Mouse (Mus musculus): Measurements from ENCODE around the gene Dock10.

The Dock10 gene

DNA sequence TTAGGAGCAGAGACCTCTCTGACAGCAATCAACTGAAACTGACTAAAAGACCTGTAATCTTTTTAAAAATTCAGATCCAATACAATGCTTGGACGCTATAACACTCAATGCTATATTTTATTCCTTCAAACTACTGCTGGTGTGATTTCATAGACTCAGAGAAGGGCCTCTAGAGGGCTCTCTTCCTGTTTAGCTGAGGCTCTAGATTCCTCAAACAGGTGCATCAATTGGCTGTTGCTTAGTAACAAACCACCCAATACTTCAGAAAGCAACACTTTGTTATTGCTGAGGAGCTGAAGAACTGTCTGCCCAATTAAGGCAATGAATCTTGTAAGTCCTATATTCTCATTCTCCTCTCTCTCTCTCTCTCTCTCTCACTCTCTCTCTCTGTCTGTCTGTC is 30.1 kb downstream of the Dock10 start:
- peak; percentile 60 for DNase-seq (ENCODE audit: low read depth, low spot score)

DNA sequence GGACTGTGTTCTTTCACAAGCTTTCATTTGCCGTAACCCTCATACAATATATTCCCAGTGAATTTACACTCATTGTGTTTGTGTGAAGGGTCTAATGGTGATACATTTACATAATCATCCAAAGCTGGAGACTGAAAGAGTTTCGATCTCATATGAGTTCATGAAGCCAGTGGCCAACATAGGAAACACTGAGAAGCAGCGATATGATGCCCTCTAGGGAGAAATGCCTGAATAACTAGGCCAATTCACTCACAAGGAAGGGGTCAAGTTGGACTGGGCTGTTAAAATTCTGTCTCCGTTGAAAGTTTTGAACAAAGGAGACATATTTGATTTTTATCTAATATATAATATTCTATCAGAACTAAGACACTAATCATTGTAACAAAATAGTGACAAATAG is 30.9 kb downstream of the Dock10 start:
- no peak for DNase-seq (ENCODE audit: low read depth, low spot score)

DNA sequence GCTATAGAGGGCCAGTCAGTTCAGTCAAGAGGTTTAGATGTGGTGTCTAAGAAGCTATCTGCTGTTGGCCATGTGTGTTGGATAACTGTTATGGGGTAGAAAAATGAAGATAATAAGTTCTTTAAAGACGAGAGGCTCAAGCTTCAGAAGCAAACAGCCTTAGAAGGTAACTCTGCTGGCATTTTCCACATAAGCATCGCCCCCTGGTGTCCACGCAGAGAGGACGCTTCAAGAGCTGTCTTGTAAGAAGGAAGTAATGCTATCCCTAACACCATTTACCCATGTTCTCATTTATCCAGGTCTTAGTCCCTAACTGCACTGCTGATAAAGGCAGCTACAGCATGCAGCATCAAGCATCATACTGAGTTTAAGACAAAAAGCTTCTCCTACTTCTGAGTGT is 35.7 kb downstream of the Dock10 start:
- peak; percentile 82 for DNase-seq (ENCODE audit: low read depth, low spot score)

DNA sequence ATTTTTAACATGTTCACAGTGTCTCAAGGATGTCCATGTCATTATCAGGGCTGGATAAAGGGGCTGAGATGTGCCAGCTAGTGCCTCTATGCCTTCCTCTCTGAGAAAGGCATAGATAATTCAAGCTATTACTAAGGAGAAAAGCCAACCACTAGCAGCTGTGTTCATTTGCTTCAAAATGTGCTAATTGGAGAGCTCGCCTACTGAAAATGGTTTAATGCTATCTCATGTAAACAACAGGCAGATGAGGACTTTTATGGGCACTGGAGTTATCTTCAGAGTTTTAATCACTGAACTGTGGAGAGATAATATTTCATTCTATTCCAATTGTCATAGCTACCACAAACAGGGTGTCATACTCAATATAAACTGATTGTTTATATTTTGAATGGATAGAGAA is 36.3 kb downstream of the Dock10 start:
- peak; percentile 24 for DNase-seq (ENCODE audit: low read depth, low spot score)

DNA sequence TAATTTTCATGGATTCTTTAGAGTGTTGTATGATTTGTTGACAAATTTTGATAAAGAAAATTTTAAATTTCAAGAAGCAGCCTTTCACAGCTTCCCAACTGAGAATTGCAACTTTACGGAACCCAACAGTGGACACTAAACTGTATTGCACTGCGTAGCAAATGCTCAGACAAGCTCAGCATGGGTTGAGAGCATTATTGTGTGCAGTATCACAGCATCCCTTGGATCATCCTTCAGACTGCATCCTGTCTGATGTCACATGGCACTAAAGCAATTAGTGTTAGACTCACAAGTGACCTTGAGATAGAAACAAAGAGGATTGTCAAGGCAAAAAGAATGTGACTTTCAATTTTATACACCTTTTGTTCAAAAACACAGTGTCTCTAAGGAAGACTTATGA is 37.1 kb downstream of the Dock10 start:
- DNase-seq (ENCODE audit: low read depth, low spot score) = no peak

DNA sequence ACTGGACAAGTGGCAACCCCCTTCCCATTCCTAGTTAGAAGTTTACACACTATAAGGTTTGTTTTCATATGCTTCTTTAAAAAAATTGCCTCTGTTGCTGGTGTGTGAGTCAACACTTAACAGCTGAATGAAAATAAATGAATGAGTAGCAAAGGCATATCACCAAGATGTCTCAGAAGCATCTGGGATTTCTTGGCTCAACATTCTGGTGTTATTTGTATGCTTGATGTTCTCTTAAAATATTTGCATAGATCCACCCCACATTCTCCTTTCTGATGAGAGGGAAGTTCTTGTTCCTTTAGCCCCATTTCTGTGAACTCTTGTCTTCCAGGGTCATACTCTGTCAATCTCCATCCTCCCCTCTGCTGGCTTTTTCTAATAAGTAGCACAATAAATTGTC is 38.2 kb downstream of the Dock10 start:
- DNase-seq (ENCODE audit: low read depth, low spot score) = peak; percentile 49

DNA sequence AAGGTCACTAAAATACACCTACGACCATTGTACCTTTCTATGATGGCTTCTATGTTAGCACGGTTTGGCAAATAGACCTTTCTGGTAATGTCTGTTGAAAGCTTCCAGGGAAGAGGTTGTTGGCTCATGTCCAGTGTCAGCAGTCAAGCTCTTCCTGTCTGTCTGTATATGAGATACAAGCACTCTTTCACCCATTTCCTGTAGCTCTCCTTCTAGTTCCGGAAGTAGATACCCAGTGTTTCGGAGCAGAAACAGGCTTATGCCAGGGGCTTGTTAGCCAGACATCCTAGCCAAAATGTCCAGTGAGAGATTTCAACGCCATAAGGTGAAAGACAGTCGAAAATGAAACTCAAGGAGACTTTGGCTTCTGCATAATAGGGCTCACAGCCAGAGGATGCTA is 38.9 kb downstream of the Dock10 start:
- DNase-seq (ENCODE audit: low read depth, low spot score) = no peak

DNA sequence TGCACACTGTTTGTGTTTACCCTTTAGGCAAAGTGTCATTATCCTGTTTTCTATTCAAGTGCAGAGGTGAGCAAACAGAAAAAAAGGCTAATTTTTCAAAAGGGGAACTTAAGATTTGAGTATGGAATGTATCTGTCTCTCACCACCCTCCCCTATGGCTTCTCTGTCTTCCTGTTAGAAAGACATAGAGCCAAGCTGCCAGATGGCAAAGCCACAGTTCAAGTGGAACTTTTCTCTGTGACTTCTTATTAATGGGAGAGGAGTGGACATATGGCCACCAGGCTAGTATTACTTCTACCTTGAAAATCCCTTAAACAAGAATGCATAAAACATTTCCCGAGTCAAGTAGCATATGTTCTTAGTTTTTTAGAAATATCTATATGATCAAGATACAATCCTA is 39.7 kb downstream of the Dock10 start:
- no peak for DNase-seq (ENCODE audit: low read depth, low spot score)

DNA sequence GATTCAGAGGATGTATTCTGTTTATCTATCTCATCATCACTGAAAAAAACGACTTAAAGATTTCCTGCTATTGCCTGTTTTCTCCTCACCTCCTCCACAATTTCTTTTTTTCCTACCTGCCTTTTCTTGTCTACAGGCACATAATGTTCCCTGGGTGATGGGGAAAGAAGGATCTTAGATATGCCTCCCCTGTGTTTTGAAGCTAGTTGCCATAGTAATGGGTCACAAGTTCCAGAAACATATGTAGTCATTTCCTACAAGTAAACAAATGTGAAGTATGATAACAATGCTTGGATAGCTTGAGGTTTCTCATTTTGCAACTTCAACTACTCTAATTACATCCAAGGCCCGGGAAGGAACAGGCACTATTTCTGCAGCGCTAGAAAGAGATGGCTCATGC is 42.4 kb downstream of the Dock10 start:
- peak; percentile 43 for DNase-seq (ENCODE audit: low read depth, low spot score)

DNA sequence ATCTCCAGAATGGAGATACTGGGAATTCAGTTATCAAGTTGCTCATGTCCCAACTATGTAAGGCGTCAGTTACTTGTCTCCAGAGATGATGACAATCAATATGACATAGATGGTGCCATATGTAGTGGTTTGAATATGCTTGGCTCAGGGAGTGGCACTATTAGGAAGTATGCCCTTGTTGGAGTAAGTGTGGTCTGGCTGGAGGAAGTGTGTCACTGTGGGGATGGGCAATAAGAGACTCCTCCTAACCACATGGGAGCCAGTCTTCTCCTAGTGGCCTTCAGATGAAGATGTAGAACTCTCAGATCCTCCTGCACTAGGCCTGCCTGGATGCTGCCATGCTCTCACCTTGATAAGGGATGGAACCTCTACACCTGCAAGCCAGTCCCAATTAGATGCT is 44.4 kb downstream of the Dock10 start:
- no peak for DNase-seq (ENCODE audit: low read depth, low spot score)

DNA sequence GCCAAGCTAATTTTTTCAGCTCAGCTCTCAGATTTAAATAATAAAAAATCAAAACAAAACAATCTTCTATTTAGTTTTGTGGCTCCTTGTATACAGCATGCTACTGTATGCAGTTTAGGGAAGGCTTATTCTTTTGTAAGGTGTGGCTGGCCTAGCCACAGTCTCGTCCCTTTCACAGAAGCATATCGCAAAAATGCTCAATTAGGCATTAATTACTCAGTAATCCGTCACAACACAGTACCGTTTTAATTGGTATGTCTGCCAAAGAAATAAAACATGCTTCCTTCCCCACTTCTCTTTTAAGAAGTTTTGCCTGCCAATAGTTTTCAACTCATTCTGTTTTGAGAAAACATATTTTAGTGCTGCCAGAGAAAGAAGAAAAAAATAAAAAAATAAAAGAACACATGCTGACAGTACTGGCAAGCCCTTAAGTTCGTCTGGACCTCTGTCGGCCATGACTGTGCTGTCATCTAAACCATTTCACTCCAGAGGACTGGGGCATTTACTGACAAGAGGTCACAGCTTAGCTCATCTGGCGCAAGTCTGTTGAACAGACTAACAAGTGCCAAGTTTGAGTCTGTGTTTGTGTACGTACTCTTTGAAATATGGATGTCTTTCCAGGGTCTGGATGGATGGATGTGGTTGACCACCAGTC is 47.6 kb downstream of the Dock10 start:
- DNase-seq (ENCODE audit: low read depth, low spot score) = no peak

DNA sequence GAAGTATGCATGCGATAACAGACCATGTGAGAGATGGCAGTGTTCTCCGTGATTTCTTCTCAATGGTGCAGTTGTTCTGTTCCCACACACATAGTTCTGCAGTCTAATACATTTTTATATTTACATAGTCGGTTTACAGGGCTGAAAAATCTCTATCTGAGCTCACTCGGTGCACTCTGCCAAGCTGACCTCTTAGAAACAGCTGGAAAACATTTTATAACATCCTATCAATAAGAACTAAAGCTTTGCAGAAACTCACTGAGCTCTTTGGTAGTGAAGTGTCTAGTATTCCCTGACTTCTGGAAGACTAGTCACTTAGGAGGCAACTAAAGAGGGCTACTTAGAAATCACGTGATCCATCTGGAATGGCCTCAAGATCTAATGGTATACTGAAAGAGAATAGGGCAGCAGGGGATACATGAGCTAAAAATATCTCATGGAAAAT is 48.2 kb downstream of the Dock10 start:
- DNase-seq (ENCODE audit: low read depth, low spot score) = peak; percentile 23

DNA sequence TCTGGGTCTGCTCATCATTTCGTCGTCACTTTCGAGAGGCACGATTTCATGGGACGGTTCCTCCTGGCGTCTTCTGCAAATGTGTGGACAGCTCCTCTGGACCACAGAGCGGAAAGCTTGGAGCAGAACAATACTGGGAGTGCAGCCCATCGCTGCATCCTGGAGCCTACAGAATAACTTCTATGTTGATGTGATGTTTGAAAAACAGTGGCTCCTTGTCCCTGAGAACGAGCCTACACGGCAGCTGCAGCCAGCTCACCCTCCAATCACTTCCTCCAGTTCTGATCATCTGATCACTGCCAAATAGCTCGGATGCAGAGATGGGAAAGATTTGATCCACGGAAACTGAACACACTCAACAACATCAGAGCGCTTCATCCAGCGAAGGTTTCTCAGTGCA is 49.0 kb downstream of the Dock10 start:
- DNase-seq (ENCODE audit: low read depth, low spot score) = peak; percentile 83

DNA sequence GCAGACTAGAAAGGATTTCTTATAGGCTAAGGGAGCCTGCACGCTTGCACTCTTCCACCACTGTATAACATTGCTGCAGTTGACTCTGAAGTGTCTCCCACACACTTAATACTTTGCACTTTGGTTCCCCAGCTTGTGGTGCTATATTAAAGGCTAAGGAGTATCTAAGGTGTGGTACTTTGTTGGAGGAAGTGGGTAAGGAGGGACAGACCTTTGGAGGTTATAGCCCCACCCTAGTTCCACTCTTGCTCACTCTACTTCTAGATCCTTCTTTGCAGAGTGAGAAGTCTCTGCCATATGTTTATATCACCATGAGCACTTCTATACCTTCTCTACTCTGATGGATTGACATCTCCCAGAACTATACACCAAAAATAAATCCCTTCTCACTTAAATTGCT is 55.0 kb downstream of the Dock10 start:
- no peak for DNase-seq (ENCODE audit: low read depth, low spot score)

DNA sequence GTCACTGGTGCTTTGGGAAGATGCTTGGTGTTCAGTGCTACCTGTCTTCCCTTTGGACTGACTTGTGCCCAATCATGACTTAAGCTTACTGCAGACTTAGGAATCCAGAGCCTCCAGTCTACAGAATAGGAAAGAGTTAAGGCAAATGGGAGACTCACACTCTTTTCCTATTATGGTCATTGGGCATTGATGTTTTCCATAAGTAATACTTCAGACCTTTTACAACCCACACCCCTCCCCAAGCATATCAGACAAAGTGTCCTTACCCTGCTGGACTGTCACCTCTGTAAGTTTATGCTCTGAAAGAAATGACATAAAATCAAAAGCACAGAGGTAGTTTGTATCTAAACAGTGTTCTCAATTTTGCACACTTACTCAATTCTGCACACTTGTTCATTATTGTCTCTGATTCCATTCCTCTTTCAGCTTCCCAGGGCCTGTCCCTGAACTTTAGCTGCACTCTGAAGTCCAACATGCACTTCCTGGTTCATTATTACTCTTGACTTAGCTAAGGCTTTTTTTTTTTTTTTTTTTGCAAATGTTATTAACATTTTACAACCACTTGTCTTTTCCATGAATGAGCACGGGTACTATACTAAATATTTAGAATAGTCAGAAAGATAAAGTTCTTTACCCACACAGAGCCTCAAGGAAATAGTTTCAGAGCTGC is 82.2 kb downstream of the Dock10 start:
- DNase-seq (ENCODE audit: low read depth, low spot score) = no peak

DNA sequence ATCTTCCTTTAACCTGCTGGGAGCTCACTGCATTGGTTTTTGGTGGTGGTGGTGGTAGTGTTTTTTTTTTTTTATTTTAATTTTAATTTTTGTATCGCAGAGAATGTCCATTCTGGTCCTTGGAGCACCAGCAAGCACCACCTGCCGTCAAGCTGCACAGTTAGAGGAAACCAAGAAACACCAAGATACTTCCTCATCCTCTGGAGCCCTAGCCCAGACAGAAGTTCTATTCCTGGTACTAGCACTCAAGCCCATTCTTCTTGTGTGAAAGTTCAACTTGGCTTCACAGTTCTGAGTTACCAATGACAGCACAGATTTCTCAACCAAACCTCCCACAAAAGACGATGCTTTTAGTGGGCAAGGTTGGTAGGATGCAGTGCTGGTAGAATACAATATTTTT is 86.6 kb downstream of the Dock10 start:
- DNase-seq (ENCODE audit: low read depth, low spot score) = peak; percentile 20

DNA sequence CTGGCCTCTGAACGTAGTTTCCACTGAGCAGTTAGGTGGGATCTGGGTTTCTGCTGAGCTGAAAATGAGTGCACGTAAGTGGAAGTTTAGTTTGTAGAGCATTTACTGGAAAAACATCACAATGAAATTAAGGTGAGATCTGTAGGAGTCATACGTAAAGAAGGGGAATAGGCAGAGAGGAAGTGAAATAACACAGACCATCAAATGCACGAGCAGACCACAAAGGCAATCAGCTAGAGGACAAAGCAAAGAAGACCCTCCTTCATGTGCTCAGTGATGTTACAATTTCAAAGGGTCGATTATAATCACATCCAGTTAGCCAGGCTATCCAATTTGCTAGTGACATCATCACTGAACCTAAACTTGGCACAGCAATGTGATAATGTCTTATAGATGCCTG is 87.3 kb downstream of the Dock10 start:
- DNase-seq (ENCODE audit: low read depth, low spot score) = no peak

DNA sequence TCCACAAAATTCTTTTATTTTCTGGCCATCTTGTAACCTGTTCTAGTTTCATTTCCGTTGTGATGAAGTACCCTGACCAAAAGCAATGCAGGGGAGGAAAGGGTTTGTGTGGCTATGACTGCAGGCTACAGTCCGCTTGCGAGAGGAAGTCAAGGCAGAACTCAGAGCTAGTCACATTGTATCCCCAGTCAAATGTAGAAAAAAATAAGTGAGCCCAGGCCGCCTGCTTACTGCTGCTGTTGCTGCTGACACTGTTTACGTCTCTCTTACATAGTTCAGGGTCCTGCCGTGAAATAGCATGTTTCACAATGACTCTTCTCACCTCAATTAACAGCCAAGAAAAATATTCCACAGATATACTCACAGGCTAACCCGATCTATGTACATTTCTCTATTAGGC is 87.9 kb downstream of the Dock10 start:
- DNase-seq (ENCODE audit: low read depth, low spot score) = no peak

DNA sequence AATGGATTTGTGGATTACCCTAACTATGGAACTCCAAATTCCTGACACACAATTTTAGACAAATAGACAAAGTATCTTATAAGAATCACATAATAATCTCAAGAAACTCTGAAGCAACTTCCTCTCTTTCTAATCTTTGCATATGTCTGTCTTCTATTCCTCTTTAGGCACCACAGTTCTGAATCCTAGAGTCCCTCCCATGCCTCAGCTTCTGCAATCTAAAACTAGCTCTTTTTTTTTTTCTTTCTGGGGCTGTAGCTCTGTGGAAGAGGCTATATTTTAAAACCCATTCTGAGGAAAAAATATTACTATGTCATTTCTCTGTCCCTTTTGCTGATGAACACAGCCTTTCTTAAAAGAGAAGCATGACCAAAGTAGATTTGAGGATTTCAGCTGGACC is 92.6 kb downstream of the Dock10 start:
- no peak for DNase-seq (ENCODE audit: low read depth, low spot score)

DNA sequence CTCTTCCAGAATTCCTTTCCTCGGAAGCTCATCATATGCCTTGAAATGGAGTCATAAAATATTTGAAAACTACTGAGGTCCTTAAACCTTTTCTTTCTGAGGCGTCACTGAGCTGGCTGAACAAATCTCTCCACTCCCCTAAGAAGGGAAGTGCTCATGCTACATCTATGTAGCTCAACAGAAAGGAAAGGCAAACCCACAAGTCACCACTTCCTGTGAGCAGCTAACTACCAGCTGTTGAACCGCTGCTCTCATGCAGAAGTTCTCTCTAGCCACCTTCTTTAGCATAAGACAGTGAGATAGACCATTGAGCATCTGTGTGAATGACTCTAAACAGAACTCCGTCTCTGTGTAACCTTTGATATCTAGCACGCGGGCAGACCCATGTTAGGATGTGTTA is 93.2 kb downstream of the Dock10 start:
- peak; percentile 40 for DNase-seq (ENCODE audit: low read depth, low spot score)

DNA sequence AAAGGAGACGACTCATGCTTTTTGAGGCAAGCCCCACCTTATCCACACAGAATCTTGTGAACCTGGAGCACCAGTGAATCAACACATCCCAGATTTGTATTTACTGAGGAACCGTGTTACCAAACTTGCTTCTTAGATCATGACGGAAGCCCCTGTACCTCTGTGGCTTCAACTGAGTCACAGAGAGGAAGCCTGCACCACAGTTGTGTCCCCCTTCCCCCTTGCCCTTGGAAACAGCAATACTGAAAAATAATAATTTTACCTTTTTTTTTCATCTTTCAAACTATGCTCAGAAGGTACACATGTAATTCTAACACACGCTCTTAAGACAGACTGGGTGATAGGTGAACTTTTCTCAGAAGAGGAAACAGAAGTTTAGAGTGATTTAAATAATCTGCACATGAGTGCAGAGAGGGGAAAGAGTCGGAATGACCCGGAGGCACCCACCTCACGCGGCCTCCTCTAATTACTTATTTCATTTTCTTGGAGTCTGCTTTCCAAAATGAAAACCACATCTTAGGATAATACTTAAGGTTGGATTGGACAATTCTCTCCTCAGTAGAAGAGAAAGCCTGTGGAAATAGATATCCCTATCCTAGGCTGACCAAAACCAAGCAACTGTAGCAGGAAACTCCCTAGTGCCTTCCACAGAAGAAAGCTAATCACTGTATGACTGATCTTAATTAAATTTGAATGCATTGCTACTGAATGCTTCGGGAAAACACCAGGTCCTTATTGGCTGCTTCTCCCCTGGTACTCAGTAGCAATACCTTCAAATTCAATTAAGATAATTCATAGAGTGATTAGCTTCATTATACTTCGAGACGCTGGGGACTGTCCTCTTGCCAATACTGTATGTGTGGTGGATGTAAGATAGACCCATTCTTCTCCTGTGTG is 96.6 kb downstream of the Dock10 start:
- no peak for DNase-seq (ENCODE audit: low read depth, low spot score)

DNA sequence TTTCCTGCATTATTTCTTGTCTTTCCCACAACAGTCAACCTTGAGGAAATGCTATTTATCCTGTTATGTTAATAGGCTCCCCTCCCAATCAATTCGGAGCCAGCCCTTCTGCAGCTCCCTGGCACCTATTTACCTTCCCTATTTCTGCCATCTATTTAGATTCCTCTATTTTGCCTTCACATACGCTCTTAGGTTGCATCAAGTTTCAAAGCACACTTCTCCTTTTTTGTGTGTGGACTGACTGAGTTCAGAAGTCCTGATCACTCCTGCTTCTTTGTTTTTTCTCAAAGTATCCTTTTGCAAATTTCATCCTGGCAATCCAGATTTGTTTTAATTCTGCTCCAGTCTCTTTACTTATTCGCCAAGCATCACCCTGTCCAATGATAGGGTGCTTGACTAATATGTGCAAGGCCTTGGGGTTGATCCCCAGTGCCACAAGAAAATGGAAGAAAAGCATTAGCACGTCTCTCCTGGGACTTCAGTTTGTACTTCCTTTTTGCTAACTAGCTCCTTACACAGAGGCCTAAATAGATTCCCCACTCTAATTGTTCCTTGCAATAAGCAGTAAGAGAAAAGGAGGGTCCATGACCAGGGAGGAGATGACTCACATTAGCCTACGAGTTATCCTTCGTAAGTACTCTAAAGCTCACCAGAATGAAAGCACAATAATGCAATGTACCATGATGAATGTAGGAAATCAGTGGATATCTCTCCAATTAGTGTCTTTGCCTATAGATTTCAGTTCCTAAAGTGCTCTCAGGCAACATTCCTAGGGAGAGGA is 98.7 kb downstream of the Dock10 start:
- DNase-seq (ENCODE audit: low read depth, low spot score) = peak; percentile 69
